ENCODE assay signal across 24 mouse cellular contexts in the genomic region with DNA sequence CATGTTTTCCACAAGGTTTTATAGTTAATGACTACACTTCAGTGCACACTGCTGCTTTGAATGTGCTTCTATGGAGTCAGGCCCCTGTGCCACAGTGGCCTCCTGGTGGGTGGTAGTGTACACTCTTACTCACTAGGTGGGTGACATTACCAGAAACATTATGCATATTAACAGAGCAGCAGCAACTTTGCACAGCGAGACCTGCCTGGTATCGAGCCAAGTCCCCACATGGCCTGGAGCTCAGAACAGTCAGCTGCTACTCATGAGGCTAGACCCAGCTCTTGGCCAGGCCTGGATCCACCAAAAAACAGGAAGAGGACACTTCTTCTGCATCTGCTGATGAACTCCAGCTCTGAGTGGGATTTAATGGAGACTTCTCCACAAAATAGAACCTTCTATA. TPM values are rescaled to one million over a fixed set of nuclear protein-coding genes. Genes with fewer than 3 reads are reported as not detected.
DNase-seq lines count a peak whose midpoint lies in the region; ATAC-seq and TF ChIP-seq lines count a peak whose summit lies in the region.
"Had no signal": no experiment of that assay in that cellular context is flagged by ENCODE, and none has a peak within 500 bp of the region (broad histone marks: within the 10 kb centered on the region; RNA-seq: fewer than 3 reads in every experiment).

No protein-coding gene starts in this region.

- no peaks in the 10 kb centered on the region for H3K27me3 ChIP-seq in intestine, embryonic 16.5 days (replicated peaks; ENCODE audit: control insufficient read depth, insufficient read depth, low read length)
- H3K27me3 ChIP-seq: hindbrain, embryonic 12.5 days; hindbrain, embryonic 15.5 days had no signal

- no peak overlapping the region for H3K4me2 ChIP-seq in intestine, embryonic 16.5 days (ENCODE audit: low read depth, low read length)
- H3K4me2 ChIP-seq: heart, embryonic 11.5 days; hindbrain, embryonic 12.5 days; hindbrain, embryonic 15.5 days had no signal

- H3K27ac ChIP-seq in intestine, embryonic 16.5 days (ENCODE audit: low read length), result no peak overlapping the region
- peak overlapping the region; percentile 51; the same call in 1 of the 2 replicates for H3K27ac ChIP-seq in olfactory bulb, adult 2 months (ENCODE audit: insufficient read depth, low read depth, low read length)
- H3K27ac ChIP-seq: heart, adult 2 months; hindbrain, embryonic 12.5 days; hindbrain, embryonic 15.5 days had no signal

- ATAC-seq in intestine, embryonic 16.5 days, result 0 out of 2 replicates have a peak, but pooled peaks have one; percentile 31
- ATAC-seq: CD4-positive, CD25-positive, alpha-beta regulatory T cell, adult 4 months; forebrain, embryonic 14.5 days; forebrain, postnatal 0 days had no signal

- no peak for TF ChIP-seq CTCF in olfactory bulb, adult 2 months (IDR thresholded peaks at IDR 0.05; ENCODE audit: insufficient read depth, low read depth, low read length)

- no peak for TF ChIP-seq POLR2A in olfactory bulb, adult 2 months (IDR thresholded peaks at IDR 0.05; ENCODE audit: insufficient read depth, low read depth, low read length)

- 70% methylated on average over 2 of the region's 2 CpGs for WGBS in intestine, embryonic 16.5 days
- 35% methylated on average over 2 of the region's 2 CpGs for WGBS in olfactory bulb, adult 2 months

- H3K36me3 ChIP-seq in intestine, embryonic 16.5 days (ENCODE audit: control insufficient read depth, insufficient read depth, low read length), result no peaks in the 10 kb centered on the region
- H3K36me3 ChIP-seq: hindbrain, embryonic 12.5 days; hindbrain, embryonic 15.5 days had no signal

- intact Hi-C loops in left cerebral cortex, postnatal 4 days (cut with DNase I), result no loop called here

- no peak overlapping the region for H3K4me3 ChIP-seq in intestine, embryonic 16.5 days (ENCODE audit: low read length)
- no peak overlapping the region for H3K4me3 ChIP-seq in olfactory bulb, adult 2 months (ENCODE audit: insufficient read depth, low read depth, low read length)
- H3K4me3 ChIP-seq: heart, adult 2 months; hindbrain, embryonic 12.5 days; hindbrain, embryonic 15.5 days had no signal

- no peaks in the 10 kb centered on the region for H3K9me3 ChIP-seq in intestine, embryonic 16.5 days (ENCODE audit: control insufficient read depth, low read length)
- H3K9me3 ChIP-seq: hindbrain, embryonic 12.5 days; hindbrain, embryonic 15.5 days had no signal

- H3K4me1 ChIP-seq in intestine, embryonic 16.5 days (ENCODE audit: control insufficient read depth, insufficient read depth, low read length), result no peaks in the 10 kb centered on the region
- H3K4me1 ChIP-seq in olfactory bulb, adult 2 months (ENCODE audit: control insufficient read depth, insufficient read depth, low read length), result peaks cover 18% of the 10 kb centered on the region
- H3K4me1 ChIP-seq: hindbrain, embryonic 12.5 days; hindbrain, embryonic 15.5 days had no signal

- H3K9ac ChIP-seq in intestine, embryonic 16.5 days (ENCODE audit: low read depth, low read length), result no peak overlapping the region
- H3K9ac ChIP-seq: forebrain, postnatal 0 days; hindbrain, embryonic 12.5 days; hindbrain, embryonic 15.5 days had no signal

- peak; percentile 27 for DNase-seq in gastrocnemius, postnatal 10 days
- DNase-seq in gastrocnemius, adult 8-10 months (ENCODE audit: low spot score in 2 of 2), result no peak
- DNase-seq in left cerebral cortex, postnatal 4 days, result peak; percentile 34
- no peak for DNase-seq in left cerebral cortex, adult 11 months (ENCODE audit: low spot score)
- DNase-seq: adrenal gland, adult 2 months; adrenal gland, postnatal 14 days; cerebellum, adult 11 months; cerebellum, adult 2 months; cerebellum, adult 9-11 months; cerebellum, postnatal 36 days; forebrain, postnatal 0 days; gastrocnemius, postnatal 14 days; heart, adult 2 months; kidney, adult 11 months had no signal

RNA-seq across cellular contexts. Expression of gene Adcy2, which starts 13.6 kb away (rescaled TPM):
- total RNA-seq in gastrocnemius, postnatal 10 days (2021), result 10 to 100 TPM; 27.6 to 46.7 TPM
- 10 to 100 TPM; 42.3 to 48.5 (median 46.4) TPM for total RNA-seq in gastrocnemius, adult 8-10 months (2022)
- total RNA-seq in left cerebral cortex, postnatal 4 days (2021), result 10 to 100 TPM; 32.4 to 49.9 TPM
- 1.1 and 1.5 TPM in 2 replicates for polyA plus RNA-seq in intestine, embryonic 16.5 days (2015; fragmentation: Nextera tagmentation; extraction: Ambion mirVana)
- polyA plus RNA-seq in olfactory bulb, adult 2 months (2012; ENCODE audit: insufficient read depth, insufficient read length, low replicate concordance, missing spikeins), result not detected in 2 replicates
- total RNA-seq: hematopoietic stem cell, adult 5-6 weeks; MEL had no signal
- polyA plus RNA-seq: C2C12; CD4-positive, CD25-positive, alpha-beta regulatory T cell, adult 4 months had no signal

Comparison
In these comparisons a context has a peak if more than half of its experiments do, and no peak if none do; other contexts are left out.
1. DNase-seq: peak in gastrocnemius, postnatal 10 days (single experiment) and left cerebral cortex, postnatal 4 days (single experiment); none in gastrocnemius, adult 8-10 months (0 of 2) and left cerebral cortex, adult 11 months (single experiment).